Mouse (Mus musculus): ENCODE measurements at regions not wholly inside any gene's neighbourhood (a gene's known extent, or its start where the extent isn't known, plus 50 kb on each side); places are given as distances from the start of the nearest gene placed in this dataset.

DNA sequence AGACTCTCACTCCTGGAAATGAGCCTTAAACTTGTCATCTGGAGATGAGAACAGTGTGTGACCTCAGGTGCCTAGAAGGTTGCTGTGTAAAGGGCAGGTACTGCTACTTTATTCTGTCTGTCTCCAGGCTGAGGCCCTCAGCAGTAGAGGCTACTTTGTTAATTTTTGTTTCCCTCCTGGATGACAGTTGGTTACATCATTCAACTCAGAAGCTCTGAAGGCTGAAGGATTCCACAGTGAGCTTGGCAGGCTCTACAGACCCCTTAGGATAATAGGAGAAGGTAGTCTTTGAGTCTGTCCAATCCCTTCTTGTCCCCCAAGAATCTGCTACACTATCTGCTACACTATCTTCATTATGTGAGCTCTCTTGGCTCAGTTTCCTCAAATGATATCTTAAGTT is 269.7 kb downstream of the Tcf7l2 start:
- TF ChIP-seq POLR2A (IDR thresholded peaks at IDR 0.05; ENCODE audit: low read depth, low read length): no peak
- no peak for TF ChIP-seq CTCF (IDR thresholded peaks at IDR 0.05; ENCODE audit: extremely low read depth, insufficient read length, insufficient replicate concordance, low read depth, low read length)

All from small intestine, adult 2 months (tissue).